Mouse (Mus musculus) thymus, postnatal 25 days (tissue): Measurements from ENCODE around the gene Golgb1.

Experiments
- DNase-seq: peaks from one replicate; pipeline ENCODE4 v3.0.0; 2022

The Golgb1 gene

DNA sequence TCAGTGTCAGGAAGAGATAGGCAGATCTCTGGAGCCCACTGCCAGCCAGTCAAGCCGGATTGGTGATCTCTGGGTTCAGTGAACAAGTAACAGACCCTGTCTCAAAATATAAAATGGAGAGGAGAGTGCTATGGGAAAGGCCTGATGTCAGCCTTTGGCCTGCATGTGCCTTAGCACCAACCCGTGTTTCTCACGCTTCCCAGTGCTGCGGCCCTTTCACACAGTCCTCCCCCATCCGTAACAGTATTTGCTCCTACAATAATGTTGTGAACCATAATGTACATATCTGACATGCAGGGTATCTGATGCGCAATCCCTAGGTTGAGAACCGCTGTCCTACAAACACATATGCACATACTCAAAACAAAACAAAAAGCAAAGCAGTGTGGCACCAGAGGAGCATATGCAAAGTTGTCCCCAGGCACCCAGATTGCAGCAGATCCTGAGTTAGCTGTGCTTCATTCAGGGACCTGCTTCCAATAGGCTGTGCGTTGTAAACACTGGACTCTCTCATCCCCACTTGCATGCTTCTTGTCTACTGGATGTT, 46.2 kb downstream of the Golgb1 start:
- no peak for DNase-seq

DNA sequence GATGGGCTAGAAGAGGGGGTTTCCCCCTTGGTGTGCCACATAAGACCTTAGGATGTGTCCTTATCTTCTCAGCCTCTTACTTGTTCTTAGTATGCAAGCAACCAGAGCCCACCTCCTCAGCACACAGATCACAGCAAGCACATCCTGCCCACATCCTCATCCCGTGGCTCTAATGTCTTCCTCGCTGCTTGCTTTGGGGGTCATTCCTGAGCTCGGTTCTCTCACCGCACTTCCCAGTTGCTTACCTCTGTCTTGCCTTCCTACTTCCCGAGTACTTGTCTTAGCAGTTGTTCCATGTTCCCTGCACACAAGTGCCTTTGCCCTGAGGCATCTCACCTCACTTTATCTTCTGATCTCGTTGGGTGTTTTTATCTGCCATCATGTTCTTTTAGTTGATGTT, 47.0 kb downstream of the Golgb1 start:
- peak; percentile 39 for DNase-seq

DNA sequence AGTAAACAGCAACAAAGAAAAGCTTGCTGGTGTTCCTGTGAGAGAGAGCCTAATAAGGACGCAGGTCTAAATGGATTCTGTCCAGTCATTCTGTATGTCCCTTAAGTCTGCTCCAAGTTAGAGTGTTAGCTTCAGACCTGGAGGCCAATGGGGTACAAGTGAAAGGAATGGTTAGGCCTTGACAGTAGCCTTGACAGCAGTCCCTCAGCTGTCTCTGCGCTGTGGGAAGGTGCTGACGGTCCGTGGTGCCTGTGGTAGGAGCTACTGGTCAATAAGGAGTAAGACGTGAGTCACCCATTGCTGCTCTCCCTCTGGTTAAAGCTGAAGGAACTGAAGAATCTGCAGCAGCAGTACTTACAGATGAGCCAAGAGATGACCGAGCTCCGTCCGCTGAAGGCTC, 49.4 kb downstream of the Golgb1 start:
- no peak for DNase-seq

DNA sequence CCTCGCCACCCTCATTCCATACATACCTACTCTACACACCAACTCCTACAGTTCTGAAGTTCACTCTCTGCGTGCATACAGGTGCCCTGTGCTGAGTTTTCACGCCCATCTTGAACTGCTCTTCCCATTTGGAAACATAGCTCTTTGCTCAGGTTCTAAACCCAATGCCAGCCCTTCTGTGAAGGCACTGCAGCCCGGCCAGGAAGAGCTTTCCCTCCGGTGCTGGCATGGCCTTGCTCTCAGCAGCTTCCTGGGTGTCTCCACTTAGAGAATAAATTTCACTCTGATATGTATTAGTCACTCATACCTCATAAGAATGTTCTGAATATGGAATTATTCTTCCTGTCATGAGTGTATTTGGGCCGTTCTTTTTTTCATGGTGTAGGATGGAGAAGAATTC, 50.4 kb downstream of the Golgb1 start:
- DNase-seq, result no peak

DNA sequence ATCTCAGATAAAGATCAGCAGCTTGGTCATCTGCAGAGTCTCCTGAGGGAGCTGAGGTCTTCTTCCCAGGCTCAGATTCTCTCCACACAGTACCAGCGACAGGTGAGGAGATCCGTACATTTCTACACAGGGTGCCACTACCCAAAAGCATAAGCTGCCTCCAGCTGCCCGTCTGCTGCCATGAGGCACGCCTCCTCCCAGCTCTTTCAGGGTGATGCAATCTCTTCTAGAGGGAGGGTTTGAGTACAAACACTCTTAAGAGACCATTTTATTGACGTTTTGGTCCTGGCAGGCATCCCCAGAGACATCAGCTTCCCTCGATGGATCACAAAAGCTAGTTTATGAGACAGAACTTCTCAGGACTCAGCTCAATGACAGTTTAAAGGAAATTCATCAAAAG, 50.9 kb downstream of the Golgb1 start:
- DNase-seq, result no peak

DNA sequence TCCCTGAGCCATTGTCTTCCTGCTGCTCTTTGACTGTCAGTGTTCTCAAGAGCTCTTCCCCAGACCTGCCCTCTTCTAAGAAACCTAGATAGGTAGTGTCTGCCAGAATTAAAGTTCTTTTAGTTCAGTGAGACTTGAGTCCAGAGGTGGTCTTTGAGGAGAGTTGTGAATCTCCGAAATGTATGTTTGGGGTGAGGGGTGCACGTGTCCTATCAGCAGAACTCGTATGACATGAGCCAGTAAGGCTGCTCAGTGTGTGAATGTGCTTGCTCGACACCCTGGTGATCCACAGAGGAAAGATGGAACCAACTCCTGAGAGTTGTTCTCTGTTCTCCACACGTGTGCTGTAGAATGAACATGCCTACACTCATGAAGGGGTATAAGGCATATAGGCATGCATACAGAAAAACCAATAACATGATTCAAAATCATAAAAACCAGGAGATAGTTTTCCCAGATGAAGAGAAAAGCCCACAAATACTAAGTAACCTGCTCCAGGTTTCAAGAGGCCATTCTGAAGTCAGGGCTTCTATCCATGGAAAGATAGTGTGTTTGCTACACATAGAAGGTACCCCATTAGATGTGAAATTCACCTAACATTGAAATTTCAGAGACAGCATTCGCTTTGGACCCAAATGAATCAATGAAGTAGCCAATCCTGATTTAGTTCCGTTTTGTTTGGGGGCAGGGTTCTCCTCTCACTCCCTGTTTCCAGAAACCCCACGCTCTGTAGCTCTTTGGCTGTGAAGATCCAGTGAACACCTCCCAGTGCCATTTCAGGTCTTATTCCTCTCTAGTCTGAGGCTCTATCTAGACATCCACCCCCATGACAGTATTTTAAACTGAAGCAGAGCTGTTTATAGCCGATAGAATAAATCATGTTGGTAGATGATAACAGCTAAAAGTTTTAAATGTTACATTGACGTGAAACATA, 51.8 kb downstream of the Golgb1 start:
- DNase-seq, result no peak

DNA sequence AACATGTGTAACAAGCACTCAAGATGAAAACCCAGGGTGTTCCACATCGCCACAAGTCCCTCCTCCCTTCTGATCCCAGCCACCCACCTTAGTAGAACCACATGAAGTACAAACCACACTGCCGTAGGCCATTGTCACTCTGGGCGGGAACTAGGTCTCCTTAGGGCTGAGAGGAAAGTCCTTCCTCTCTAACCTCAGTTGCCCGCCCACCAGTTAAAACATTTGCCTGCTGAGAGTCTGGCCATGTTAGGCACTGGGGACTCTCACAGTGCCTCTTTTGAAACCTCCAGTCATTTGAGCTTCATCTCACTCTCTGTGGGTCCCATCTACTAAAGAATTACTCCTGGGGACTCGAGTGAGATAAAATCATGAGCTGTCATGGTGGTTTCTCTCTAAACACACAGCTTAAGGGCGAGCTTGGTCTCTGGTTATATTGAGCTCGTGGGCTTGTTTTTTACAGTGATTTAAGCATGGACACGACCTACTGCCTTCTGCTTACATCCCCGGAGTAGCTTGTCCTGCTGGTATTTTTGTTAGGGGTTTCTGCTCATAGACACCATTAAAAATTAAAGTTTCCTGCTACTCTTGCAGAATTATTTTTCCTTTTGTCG, 52.7 kb downstream of the Golgb1 start:
- DNase-seq, result peak; percentile 49

DNA sequence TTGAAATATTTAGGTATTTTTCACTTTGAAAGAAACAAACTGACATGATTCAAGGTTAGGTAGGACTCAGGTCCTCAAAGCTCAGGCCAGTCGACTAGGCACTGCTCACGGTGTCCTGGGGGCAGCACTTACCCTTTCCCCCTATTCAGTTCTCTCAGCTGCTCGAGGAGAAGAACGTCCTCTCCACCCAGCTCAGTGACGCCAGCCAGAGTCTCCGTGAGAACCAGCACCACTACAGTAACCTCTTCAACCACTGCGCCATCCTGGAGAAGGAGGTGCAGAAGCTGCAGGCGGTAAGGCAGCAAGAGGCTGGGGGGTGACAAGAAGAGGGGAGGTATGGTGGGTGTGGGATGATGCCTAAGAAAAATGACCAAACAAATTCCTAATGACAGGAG, 53.2 kb downstream of the Golgb1 start:
- no peak for DNase-seq

DNA sequence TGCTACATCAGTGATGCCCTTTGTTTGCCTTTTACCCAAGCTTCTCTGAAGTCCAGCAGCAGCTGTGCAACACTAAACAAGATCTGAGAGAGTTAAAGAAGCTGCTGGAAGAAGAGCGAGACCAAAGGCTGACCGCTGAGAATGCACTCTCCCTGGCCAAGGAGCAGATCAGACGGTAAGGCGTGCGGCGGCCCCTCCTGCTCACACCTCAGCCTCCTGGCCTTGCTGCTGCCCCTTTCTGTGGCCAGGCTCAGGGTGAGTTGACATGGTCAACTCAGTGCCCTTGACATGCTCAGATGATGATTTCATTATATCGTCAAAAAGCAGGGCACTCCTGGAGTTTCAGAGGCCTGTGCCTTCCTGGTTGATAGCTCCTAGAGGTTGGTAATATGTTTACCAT, 54.3 kb downstream of the Golgb1 start:
- no peak for DNase-seq

DNA sequence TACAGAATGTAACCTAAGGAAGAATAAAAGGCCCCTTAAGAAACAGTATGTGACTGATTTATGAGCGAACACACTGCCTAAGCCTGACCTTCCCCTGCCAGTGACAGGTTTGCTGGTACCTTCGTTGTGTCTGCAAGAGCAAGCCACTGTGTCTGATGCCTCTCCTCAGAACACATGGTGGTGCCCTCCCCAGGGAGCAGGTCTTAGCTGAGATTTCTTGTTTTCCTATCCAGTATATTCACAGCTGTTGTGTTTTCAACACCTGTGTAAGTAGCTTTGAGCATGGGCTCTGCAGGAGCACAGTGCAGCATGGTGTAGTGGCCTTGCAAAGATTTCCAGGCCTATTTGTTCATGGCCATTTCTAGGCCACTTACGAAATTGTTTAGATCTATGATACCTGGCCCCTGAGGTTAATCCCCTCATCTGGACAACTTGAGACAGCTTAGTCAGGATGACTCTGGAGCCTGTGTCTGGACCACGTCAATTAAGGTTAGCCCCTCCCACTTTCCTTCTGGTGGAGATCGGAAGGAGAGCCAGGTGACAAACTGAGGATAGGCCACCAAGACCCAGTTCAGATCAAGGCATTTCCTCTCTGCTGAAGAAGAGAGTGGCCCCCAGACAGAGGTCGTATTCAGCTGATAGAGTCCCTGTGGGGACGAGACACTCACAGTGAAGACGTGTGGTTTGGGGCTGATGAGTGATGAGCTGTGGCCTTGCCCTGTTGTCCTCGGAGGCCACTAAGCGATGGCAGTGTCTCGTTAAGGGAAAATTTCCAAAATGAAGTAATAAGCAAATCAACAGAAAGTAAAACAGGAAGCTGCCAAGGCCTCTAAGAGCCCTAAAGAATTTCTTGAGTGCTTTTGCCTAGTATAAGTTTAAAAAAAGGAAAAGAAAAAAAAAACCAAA, 55.5 kb downstream of the Golgb1 start:
- no peak for DNase-seq

DNA sequence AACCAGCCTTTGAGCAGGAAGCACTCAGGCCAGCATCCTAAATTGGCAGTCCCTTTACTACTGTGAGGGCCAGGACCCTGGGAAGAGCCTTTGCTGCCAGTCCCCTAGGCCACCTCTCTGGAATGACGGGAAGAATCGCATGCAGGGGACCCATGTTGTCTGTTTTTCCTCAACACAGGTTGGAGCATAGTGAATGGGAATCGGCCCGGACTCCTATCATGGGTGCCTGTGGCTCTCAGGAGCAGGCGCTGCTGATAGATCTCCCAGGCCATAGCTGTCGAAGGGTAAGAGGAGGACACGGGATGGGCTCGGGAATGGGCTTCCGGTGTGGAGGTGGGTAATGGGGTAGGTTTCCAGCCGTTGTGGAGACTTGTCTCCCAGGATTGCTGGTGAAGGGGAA, 56.4 kb downstream of the Golgb1 start:
- DNase-seq, result no peak

DNA sequence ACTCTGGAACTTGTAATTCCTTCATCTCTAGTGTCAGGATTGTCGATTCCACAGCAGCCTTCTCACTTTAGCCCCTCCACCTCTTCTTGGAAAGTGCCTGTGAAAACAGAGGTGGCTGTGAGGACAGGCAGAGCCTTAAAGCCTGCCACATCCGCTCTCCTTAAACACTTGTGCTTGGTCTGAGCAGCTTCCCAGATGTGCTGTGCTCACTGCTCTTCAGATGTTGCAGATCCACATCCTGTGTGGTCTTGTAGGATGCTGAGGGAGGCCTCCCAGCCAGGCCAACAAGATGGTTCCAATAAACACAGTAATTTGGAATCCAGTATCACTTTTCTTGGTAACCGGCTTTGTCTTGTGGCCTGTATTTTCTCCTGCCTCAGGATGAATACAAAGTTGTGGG, 57.0 kb downstream of the Golgb1 start:
- peak; percentile 52 for DNase-seq

DNA sequence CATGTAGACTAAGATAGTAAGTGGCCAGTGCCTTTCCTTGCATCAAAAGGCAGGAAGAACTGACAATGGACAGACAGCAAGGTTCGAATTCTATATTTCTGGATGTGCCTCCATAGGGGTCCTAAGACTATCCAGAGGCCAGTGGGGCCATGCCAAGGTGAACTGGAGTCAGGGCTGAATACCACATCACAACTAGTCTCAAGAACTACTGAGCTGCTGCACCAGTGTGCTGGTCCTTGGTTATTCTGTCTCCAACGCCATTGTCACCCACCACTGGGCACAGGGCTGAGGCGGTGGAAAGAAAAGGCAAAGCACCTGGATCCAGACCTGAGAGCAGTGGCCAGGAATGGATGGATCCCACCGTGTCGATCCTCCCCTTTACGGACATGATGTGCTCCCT, 57.6 kb downstream of the Golgb1 start:
- no peak for DNase-seq

DNA sequence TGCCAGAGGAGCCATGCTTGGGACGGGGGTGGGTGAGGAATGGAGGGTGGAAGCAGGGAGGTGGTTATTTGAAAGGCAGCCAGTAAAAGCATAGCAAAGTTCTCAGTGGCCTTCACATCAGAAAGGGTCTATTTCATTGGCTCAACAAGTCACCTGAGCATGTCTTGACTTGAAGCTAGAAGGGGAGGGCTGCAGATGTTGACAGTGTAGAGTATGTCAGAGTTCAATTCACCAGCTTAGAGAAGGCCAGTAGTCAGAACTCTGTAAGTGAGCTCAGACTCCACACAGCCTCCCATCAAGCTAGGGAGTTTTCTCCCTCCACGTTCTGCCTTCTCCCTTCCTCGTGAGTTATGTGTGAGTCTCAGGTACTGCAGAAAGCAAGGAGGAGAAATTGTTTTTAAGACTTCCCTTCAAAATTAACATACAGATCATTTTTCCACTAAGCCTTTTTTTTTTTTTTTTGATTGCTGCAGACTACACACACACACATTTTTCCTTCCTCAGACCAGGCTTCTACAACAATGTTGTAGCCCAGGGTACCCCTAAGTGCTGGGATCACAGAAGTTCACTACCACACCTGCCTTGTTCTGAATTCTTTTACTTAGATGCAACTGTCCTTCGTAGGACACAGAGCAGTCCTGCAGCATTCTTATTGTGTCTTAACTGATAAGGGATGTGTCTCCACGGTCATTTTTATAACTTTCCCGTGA, 59.3 kb downstream of the Golgb1 start:
- peak; percentile 43 for DNase-seq

DNA sequence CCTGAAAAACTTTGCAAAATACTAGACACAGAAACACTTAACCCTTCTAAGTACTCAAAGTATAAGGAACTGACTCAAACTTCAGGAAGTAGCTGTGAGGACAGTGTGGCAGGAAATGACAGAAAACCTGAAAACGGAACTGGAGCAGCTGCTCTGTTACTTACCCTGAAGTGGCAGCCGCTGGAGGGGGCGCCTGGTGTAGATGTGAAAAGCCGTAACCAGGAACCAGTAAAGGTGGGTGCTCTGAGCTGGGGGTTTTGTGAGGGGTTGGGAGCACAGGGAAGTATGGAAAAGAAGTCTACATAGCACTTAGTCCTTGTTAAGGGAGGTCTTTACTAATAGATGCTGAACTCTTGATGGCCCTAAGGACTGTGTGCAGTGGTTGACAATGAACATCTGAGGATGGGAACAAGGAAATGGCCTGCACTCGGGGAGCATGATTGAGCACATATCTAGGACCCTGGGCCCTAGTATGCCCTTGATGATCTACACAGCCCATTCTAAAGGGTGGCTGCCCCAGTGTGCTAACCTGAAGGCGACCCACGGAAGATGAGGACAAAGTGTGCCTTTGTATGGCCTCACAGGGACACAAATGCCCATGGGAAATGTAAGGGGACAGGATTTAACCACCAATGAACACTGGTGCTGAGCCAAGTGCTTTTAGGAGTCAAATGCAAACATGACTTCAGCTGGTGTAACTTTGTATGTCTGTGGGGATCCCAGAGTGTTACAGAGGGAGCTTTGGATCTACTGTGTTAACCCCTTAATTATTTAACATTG, 60.1 kb downstream of the Golgb1 start, which contains the start of gene Hcls1:
Gene Hcls1 (plus strand): TSS at position 143 of the 780 bp plus-strand sequence.
- DNase-seq, result peak; percentile 85

DNA sequence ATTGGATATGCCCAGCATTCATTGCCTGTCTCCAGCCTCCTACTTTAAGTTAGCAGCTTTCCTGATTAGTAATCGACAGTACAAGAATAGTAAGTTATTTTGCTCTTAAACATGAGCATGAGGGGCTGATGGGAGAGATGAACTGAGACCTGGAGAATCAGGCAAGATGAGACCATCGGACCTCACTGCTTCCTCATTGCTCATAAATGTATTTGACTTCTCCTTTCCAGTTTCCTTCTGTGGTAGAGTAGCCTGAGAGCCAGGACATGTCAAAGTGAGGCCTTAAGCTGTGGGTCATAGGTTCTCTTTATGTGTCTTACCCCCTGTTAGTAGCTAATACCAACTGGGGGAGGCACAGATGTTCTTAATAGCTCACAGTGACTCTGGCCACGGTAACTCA, 60.9 kb downstream of the Golgb1 start:
- no peak for DNase-seq

DNA sequence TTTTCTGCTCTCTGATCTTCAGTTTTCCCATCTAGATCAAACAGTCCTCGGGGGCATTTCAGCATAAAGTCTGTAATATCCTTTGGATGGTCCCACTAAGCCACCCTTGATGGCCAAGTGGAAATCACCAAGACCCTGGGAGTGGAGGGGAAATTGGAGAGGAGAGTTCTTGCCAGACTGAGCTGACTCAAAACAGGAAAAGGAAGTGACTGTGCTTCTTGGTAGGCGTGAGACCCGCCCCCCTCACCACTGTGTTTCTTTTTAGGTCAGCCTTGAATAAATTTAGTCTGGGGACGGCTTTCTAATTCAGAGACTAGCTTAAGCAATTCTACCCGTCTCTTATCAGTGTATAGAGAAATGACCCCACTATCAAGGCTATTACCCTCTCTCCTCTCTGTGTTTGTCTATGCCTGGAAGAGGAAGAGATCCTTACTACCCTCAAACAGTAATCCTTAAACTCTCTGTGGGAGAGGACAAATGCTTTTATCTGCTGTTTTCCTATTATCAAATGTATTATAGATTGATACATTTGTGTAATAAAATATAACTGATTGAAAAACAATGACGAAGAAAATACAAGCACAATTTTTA, 66.3 kb downstream of the Golgb1 start:
- peak; percentile 40 for DNase-seq

DNA sequence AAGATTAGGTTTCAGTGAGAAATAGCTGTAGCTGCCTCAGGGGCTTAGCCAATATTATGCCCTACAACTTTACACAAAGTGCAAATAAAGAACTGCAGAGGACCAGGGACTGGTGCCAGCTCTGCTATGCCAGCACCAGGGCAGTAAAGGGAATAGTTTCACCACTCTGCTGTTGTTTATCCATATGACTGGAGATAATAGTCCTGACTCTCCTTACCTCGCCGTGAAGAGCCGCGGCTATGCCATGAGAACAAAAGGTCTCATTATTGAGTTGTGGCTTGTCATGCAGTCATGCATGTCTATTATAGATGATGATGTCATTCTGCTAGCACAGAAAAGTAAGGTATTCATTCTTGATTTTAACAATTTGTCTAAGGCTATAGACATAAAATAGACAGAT, 67.0 kb downstream of the Golgb1 start:
- no peak for DNase-seq

DNA sequence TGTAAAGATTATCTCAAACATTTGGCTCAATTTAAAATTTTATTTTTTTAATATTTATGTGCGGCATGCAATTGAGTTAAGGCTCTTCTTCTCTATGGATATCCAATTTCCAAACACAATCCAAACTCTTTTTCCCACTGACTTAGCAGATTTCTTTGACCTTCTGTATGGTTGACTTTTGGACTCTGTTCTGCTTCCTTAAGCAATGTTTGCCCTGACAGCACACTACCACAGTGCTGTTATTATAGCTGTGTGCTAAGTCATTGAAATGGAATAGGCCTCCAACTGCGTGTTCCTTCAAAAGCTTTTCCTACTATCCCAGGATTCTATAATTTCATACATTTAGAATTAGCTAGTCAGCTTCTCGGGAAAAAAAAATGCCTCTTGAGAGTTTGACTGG, 68.7 kb downstream of the Golgb1 start:
- DNase-seq, result no peak

DNA sequence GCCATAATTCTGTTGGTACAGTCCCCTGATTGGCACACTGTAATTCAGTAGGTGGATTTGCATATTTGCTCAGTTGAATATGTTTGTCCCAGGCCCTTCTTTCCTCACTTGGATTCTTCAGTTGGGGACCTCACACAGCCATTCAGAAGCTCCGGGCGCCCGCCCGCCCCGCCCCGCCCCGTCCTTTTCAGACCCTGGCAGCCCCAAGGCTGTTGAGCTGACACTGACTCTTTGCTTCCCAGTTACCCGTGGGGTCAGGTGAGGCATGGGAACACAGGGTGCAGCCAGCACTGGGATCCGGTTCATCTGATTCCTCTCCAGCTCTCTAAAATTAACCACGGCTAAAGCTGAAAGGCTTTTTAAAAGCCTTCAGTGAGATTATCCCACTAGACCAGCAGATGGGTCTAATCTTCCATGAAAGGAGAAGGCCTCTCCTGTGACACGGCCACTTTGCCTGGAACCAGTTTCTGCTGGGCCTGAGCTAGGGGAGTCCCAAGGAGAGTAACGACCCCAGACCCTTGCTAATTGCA, 70.0 kb downstream of the Golgb1 start:
- DNase-seq, result no peak
